Mouse (Mus musculus) liver, embryonic 14.5 days (tissue): ENCODE data around the gene Camk1. TPM values are rescaled to one million over a fixed set of nuclear protein-coding genes. Genes with fewer than 3 reads are reported as not detected.
A peak's percentile ranks its signal among the peaks of the same experiment; 100 is the strongest.

Source experiments
- ATAC-seq: fragments of 200-750 bp; cut with Nextera tagmentation; 2 replicates; pipeline ENCODE4 v1.8.0; 2017; ENCODE audit warnings: moderate number of reproducible peaks, mild to moderate bottlenecking, moderate library complexity; ENCODE audit not compliant: insufficient read depth
- DNase-seq, 3 experiments: peaks; one replicate each; pipeline ENCODE4 v3.0.0-alpha.2; 2012 to 2013; ENCODE audit warnings: low read depth in 3 of 3, low spot score in 3 of 3
- H3K27ac ChIP-seq: fragments of 300-500 bp; sonication (generic); 2 replicates; pipeline ENCODE4 v1.5.1; 2014; ENCODE audit warnings: moderate library complexity, mild to moderate bottlenecking, control low read depth, inconsistent platforms
- H3K27me3 ChIP-seq: fragments of 300-500 bp; sonication (generic); 2 replicates; pipeline ENCODE4 v1.6.1; 2014; ENCODE audit warnings: mild to moderate bottlenecking, low read length, moderate library complexity; ENCODE audit not compliant: control insufficient read depth, insufficient read depth
- H3K36me3 ChIP-seq: fragments of 300-500 bp; sonication (generic); replicated peaks from 2 replicates; pipeline ENCODE4 v1.6.1; 2014; ENCODE audit warnings: low read depth; ENCODE audit not compliant: control insufficient read depth, insufficient read depth
- H3K4me1 ChIP-seq, 2 experiments: fragments of 200-500 bp in 1 of 2; fragments of 300-500 bp in 1 of 2; sonication (generic) in 1 of 2; replicated peaks; 2 replicates each; pipeline ENCODE4 v1.6.1; 2012 to 2014; ENCODE audit warnings: antibody characterized with exemption in 1 of 2, inconsistent platforms in 1 of 2, low read length in 1 of 2; ENCODE audit not compliant: control insufficient read depth in 2 of 2, insufficient read depth in 2 of 2
- H3K4me2 ChIP-seq: fragments of 300-500 bp; sonication (generic); 2 replicates; pipeline ENCODE4 v1.6.1; 2014; ENCODE audit warnings: low read depth, mild to moderate bottlenecking, control low read depth, moderate library complexity
- H3K4me3 ChIP-seq, 2 experiments: fragments of 200-500 bp in 1 of 2; fragments of 300-500 bp in 1 of 2; sonication (generic) in 1 of 2; 2 replicates each; pipeline ENCODE4 v1.5.1; 2012 to 2014; ENCODE audit warnings: low read depth in 2 of 2, low read length in 2 of 2, mild to moderate bottlenecking in 2 of 2, control low read depth in 1 of 2, inconsistent platforms in 1 of 2, moderate library complexity in 1 of 2; ENCODE audit not compliant: insufficient read depth in 1 of 2
- H3K9ac ChIP-seq: fragments of 300-500 bp; sonication (generic); replicated peaks from 2 replicates; pipeline ENCODE4 v1.6.1; 2014; ENCODE audit warnings: mild to moderate bottlenecking, control low read depth, moderate library complexity
- H3K9me3 ChIP-seq: fragments of 300-500 bp; sonication (generic); 2 replicates; pipeline ENCODE4 v1.6.1; 2016; ENCODE audit warnings: low read length, mixed read lengths; ENCODE audit not compliant: control insufficient read depth
- CTCF ChIP-seq: IDR thresholded peaks from 2 replicates; pipeline ENCODE4 v1.5.1; 2016; ENCODE audit warnings: antibody characterized with exemption, low read depth, control low read depth
- EP300 ChIP-seq: IDR thresholded peaks from 2 replicates; pipeline ENCODE4 v1.6.1; 2016; ENCODE audit warnings: antibody characterized with exemption, low read depth
- WGBS: fragments of 180-500 bp; shearing (Covaris S2); extraction: QIAGEN DNeasy Blood & Tissue Kit; methylation state at CpG from one replicate; pipeline ENCODE4 v1.1.7; 2014; ENCODE audit not compliant: insufficient replicate concordance; 5-methylcytosine and 5-hydroxymethylcytosine counted together
- polyA plus RNA-seq, 2 experiments: library from polyadenylated mRNA; depleted of rRNA in 1 of 2; stranded (reverse) in 1 of 2; unstranded in 1 of 2; fragments of >200 nt; fragmentation: Nextera tagmentation in 1 of 2; extraction: Ambion mirVana in 1 of 2; gene quantifications; 2 replicates each; pipeline versions ENCODE4 v1.2.1 to v1.2.3; 2012 to 2014

Camk1 gene
- polyA plus RNA-seq, 2 experiments, result 9.0 to 16.3 TPM

DNA sequence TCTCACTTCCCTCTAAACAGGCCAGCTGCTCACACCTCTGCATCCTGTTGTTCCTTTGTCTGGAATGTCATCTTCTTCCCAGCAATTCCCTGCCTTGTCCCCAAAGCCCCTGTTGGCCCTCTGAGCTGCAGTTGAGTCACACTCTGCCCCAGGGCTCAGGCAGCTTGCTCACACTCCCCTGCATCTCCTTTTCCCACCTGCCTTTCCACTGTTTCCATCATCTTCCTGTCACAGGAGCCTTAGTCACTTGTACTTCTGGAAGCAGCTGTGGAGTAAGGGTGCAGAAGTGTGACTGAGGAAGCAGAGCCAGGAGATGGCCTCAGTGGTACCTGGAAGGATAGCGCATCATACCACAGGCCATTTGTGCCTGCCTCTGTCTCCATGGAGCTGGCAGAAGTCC lies 18.5 kb upstream of the Camk1 start:
- H3K36me3 ChIP-seq, result no peaks in the 10 kb centered on the region
- no peak for DNase-seq
- no peaks in the 10 kb centered on the region for H3K9me3 ChIP-seq
- TF ChIP-seq CTCF, result no peak
- no peak for TF ChIP-seq EP300
- no peak overlapping the region for H3K4me3 ChIP-seq
- H3K27ac ChIP-seq, result no peak overlapping the region
- no peaks in the 10 kb centered on the region for H3K27me3 ChIP-seq
- 71% methylated on average over 1 of the region's 1 CpGs for WGBS
- no peak for ATAC-seq
- H3K4me2 ChIP-seq, result no peak overlapping the region
- H3K4me1 ChIP-seq, result no peaks in the 10 kb centered on the region
- H3K9ac ChIP-seq, result no peak overlapping the region

DNA sequence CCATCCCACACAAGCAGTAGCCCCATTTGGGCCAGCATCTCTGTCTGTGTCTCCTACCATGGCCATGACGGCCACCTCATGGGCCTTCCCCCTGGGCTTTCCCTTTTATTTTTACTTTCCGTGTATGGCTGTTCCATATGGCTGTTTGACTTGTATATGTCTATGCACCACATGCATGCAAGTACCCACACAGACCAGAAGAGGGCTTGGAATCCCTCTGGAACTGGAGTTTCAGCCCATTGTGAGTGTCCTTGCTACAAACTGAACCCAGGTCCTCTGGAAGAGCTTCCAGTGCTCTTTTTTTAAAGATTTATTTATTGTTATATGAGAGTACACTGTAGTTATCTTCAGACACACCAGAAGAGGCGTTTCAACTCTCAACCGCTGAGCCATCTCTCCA lies 17.7 kb upstream of the Camk1 start:
- Histone ChIP-seq H3K4me3 (no peak overlapping the region), H3K36me3 (no peaks in the 10 kb centered on the region), H3K9ac (no peak overlapping the region), H3K9me3 (no peaks in the 10 kb centered on the region), H3K4me2 (no peak overlapping the region), H3K27ac (no peak overlapping the region), H3K4me1 (no peaks in the 10 kb centered on the region), H3K27me3 (no peaks in the 10 kb centered on the region)
- no peak for ATAC-seq
- 58% methylated on average over 4 of the region's 4 CpGs for WGBS
- DNase-seq, result no peak
- TF ChIP-seq EP300 (no peak), CTCF (peak; percentile 31; the same call in 1 of the 2 replicates)

- Histone ChIP-seq H3K36me3 (no peaks in the 10 kb centered on the region), H3K27me3 (no peaks in the 10 kb centered on the region), H3K4me2 (no peak overlapping the region), H3K4me3 (no peak overlapping the region), H3K9me3 (no peaks in the 10 kb centered on the region), H3K4me1 (no peaks in the 10 kb centered on the region; a peak in 1 of 4 replicates), H3K9ac (no peak overlapping the region), H3K27ac (no peak overlapping the region)
- ATAC-seq (no peak), DNase-seq (no peak)
- 38% methylated on average over 3 of the region's 3 CpGs for WGBS
- TF ChIP-seq CTCF (no peak), EP300 (no peak)
Observed at GRCm38 (mm10) chr6:113353696-113354095, 9.9 kb upstream of the Camk1 start.

DNA sequence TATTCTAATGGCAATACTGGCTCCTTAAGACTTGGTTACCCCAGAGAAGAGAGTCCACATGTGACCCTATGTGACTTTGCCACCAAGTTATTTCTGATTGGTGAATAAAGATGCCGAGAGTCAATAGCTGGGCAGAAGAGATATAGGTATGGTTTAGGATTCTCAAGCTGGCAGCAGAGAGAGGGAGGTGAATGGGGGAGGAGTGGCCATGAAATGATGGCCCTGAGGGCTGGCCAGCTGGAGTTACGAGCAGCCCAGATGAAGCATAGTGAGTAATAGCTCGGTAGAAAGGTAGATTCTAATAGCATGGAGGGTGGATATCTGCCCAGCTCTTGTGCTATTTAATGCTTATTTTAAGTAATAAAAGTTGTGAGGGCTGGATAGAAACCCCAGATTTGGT lies 9.0 kb upstream of the Camk1 start:
- no peak for ATAC-seq
- DNase-seq, result no peak
- Histone ChIP-seq H3K4me1 (no peaks in the 10 kb centered on the region; a peak in 1 of 4 replicates), H3K9me3 (no peaks in the 10 kb centered on the region), H3K4me3 (no peak overlapping the region), H3K9ac (no peak overlapping the region), H3K27me3 (no peaks in the 10 kb centered on the region), H3K27ac (no peak overlapping the region), H3K36me3 (no peaks in the 10 kb centered on the region), H3K4me2 (no peak overlapping the region)
- TF ChIP-seq EP300 (no peak), CTCF (no peak)
- WGBS, result 62% methylated on average over 3 of the region's 3 CpGs

DNA sequence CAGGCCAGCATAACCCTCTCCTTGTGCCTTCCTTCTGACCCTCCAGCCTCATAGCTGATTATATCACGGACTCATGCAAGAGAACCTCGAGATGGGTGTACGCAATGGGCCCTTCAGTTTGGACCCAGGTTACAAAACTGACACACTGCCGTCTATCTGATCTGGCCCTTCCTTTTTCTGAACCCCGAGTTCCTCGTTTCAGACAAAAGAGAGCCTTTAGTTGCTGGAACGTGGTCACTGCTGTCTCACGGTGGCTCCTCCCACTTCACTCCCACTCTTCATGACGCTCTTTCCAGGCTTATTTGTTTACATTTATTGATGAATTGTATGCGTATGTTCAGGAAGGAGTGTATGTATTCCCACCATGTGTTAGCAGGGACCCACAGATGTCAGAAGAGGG lies 7.9 kb upstream of the Camk1 start:
- no peaks in the 10 kb centered on the region; a peak in 1 of 4 replicates for H3K4me1 ChIP-seq
- H3K27me3 ChIP-seq, result no peaks in the 10 kb centered on the region
- no peaks in the 10 kb centered on the region for H3K36me3 ChIP-seq
- H3K9me3 ChIP-seq, result no peaks in the 10 kb centered on the region
- TF ChIP-seq CTCF (no peak), EP300 (no peak)
- no peak overlapping the region for H3K4me3 ChIP-seq
- WGBS, result 26% methylated on average over 10 of the region's 10 CpGs
- H3K27ac ChIP-seq, result no peak overlapping the region
- H3K4me2 ChIP-seq, result no peak overlapping the region
- DNase-seq (no peak), ATAC-seq (no peak)
- H3K9ac ChIP-seq, result no peak overlapping the region

- H3K4me1 ChIP-seq, result no peaks in the 10 kb centered on the region; a peak in 1 of 4 replicates
- no peaks in the 10 kb centered on the region for H3K27me3 ChIP-seq
- TF ChIP-seq EP300 (no peak), CTCF (no peak)
- DNase-seq (no peak), ATAC-seq (no peak)
- no peaks in the 10 kb centered on the region for H3K36me3 ChIP-seq
- 69% methylated on average over 1 of the region's 1 CpGs for WGBS
- H3K9ac ChIP-seq, result no peak overlapping the region
- no peak overlapping the region for H3K4me2 ChIP-seq
- no peaks in the 10 kb centered on the region for H3K9me3 ChIP-seq
- no peak overlapping the region for H3K27ac ChIP-seq
- H3K4me3 ChIP-seq, result no peak overlapping the region
Observed at GRCm38 (mm10) chr6:113351161-113351560, 7.4 kb upstream of the Camk1 start.
